Mouse (Mus musculus) urinary bladder, postnatal 10 days (tissue): ENCODE results near the gene Gpn3.
"Not testable (repeated sequence)": the region's sequence is repeated elsewhere in the genome, so short reads cannot be mapped to it uniquely, and the experiment has no call there.

Experiments
- DNase-seq: peaks from one replicate; pipeline ENCODE4 v3.0.0; 2022; ENCODE audit warnings: low spot score

Gene Gpn3

DNA sequence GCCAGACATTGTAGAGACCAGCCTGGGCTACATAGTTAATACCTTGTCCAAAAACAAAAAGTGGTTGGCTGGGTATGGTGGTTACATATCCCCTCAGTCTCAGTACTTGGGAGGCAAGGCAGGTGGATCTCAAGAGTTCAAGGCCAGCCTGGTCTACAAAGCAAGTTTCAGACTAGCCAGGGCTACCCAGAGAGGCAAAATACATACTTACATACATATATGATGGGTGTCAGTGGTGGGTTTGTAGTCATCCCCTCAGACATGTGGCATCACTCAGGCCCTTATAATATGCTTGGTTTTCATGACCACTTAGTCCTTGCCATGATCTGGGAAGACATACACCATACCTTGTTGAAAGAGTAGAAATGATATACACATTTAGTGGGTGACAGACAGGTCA is 19.0 kb downstream of the Gpn3 start:
- no peak for DNase-seq

DNA sequence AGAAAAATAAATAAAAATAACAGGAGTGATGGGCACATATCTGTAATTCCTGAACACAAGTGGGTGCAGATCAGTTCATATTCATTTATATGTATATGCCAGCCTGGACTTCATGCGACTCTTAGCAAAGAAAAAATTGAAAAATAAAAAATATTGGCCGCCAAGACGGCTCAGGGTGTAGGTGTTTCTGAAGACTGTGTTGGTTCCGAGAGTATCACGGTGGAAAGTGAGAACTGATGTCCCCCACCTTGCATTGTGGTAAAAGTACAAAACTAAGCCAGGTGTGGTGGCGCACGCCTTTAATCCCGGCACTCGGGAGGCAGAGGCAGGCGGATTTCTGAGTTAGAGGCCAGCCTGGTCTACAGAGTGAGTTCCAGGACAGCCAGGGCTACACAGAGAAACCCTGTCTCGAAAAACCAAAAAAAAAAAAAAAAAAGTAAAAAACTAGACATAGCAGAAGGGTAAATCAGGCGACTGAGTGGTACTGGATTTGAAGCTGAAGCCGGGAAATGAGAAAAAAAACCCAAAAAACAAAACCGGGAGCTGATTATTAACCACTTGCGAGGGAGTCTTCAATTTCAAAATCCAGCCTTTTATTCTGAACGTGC is 19.6 kb downstream of the Gpn3 start:
- DNase-seq: no peak

DNA sequence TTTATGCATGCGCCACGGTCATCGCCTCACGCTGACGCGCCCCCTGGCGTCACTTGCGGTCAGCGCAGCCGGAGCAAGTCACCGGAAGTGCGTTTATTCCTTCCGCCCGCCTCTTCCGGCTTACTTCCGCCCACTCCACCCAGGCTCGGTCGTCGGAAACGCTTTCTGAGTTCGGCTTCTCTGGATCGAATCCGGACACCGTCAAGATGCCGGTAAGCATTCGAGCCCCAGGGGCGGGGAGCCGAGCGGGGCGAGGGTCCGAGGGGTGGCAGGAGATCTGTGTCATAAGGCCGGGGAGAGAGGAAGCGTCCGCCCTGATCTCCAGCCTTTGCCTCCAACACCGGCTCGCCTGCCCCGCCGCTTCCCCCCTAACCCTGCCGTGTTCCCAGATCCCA is 20.1 kb downstream of the Gpn3 start, which contains the start of gene Arpc3:
Gene Arpc3, plus strand, starts transcription at position 93 of the 395 bp plus-strand sequence.
- peak; percentile 71 for DNase-seq

DNA sequence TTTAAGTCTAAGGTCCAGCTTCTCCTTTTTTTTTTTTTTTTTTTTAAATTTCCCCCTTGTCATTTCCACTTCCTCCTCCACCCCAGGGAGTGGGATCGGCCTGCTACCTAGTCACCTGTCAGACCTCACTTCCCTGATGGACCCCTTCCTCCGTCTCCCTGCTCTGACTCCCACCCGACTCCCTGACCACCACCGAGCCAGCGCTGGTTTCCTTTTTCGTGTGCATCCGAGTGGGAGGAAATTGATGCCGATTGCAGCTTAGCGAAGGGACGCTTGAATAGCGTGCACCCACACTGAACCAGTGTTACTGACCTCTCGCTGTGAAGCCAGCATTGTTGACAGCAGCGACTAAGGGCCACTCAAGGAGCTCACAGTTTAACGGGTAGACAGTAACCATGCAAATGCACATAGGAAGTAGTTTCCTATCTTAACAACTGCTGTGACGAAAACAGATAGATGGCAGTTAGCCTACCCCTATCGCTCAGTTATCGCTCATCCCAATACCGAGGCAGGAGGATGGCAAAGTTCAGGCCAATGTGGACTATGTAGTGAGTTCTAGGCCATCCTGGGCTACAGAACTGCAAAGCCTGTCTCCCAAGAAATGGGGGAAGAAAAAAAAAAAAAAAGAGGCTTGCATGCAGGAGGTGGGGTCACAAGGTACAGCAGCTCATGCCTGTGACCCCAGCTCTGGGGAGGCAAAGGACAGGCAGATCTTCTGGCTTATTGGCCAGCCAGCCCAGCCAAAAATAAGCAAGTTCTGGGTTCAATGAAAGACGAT is 20.7 kb downstream of the Gpn3 start:
- DNase-seq: no peak

DNA sequence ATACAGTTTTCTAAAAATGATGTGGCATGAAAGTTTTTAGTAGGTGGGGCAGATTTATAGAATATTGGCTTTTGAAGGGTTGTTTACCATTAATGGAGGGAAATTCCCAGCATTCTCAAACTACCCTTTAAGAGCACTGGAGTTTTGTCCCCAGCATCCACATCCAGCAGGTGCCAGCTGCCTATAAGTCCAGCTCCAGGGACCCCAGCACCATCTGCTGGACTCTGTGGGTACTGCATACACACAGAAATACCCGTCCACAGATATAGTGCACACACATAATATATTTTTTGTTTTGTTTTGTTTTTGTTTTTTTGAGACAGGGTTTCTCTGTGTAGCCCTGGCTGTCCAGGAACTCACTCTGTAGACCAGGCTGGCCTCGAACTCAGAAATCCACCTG is 22.2 kb downstream of the Gpn3 start:
- DNase-seq: no peak

DNA sequence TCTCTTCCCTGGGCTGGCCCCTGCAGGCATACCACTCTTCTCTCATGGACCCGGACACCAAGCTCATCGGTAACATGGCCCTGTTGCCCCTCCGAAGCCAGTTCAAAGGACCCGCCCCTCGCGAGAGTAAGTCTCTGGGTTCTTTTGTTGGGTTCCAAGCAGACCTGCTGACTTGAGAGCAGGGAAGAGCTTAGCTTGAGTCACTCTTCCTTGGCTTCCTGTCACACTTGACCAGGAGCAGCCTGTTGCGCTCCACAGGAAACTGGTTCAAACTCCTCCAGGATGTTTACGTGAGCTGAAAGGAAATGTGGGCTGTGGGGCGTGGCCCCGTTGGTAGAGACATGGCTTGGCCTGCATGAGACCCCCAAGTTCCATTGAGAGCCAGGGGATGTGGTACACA is 25.1 kb downstream of the Gpn3 start:
- DNase-seq: no peak

DNA sequence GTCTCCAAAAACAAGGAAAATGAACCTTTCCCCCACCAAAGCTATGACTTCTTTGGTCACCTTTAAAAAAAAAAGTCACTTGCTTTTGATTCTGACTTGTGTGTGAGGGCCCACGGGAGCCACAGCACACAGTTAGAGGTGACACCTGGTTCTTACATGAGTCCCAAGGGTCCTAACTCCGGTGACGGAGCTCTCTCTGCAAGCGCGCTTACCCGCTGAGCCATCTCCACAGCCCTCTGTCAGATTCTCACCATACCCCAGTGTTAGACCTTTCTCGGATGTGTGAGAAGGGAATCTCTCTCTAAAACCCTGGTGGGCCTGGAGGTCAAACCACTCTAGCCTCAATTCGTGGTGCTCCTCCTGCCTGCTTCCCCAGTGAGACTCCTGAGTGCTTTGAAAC is 25.8 kb downstream of the Gpn3 start:
- DNase-seq: no peak

DNA sequence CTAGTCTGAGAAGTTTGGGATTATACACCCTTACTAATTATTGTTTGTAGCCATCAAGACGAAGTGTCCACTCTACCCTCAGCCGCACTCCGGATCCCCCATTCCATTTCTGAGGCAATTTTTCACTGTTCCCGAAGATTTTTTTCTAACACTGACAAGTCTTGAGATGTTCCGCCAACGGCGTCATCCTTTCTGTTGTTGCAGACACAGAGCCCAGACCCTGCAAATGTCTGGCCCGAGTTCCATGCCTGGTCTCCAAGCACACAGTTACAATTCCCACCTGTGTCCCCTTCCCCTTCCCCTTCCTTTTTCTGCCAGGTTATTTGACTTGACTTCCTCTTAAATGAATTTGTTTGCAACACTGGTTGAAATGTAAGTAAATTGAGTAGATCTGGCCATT is 28.2 kb downstream of the Gpn3 start:
- DNase-seq: no peak

DNA sequence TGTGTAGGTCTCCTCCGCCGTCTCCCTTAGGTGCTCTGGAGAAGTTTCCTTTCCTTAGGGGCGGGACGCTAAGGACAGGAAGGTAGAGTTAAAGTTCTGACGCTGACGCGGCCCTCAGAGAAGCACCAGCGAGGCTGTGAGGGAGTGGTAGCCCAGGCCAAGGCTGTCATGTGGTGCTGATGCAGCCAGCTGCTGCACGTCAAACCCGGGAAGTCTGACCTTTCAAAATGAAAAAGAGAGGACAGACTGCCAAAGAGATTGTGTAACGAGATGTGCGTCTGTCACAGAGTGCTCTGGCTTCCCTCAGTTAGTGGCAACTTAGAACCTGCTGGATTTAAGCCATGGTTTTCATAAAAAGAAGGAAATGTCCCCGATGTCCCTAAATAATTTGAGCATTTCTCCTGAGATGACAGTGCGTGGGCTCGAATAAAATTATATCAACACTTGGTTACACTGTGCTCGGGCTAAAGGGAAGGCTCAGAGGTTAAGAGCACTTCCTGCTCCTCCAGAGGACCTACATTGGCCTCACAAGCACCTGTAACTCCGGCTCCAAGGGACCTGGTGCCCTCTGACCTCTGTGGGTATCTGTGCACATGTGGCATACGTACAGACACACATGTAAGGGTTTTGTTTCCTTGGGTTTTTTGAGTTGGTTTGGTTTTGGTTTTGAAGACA is 29.1 kb downstream of the Gpn3 start:
- DNase-seq: no peak

DNA sequence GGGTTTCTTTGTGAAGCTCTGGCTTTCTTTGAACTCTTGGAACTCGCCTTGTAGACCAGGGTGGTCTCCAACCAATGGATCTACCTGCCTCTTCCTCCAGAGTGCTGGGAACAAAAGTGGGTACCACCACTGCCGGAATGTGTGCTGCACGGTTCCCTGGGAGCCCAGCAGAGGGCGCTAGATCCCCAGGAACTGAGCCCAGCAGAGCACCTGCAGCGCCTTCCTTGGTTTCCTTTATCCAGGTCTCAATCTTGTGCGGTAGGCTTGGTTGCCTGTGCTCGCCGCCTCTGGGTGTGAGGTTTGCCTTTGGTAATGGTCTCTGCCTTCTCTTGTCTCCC is 29.6 kb downstream of the Gpn3 start:
- DNase-seq: peak; percentile 44

DNA sequence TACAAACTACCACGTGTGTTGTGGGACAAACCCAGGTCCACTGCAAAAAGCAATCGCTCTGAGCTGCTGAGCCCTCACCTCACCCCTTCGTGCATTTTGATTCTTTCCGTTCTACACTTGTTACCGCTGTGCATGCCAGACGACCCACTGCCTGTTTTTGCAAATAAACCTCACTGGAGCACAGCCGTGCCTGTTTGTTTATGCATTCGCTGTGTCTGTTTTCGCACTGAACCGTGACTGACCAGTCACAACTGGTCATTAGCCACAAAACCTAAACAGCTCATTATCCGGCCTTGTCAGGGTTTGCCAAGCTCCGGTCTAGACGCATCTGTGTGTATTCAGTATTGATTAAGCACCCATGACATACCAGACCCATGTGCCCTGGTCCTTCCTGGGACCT is 30.5 kb downstream of the Gpn3 start:
- no peak for DNase-seq

DNA sequence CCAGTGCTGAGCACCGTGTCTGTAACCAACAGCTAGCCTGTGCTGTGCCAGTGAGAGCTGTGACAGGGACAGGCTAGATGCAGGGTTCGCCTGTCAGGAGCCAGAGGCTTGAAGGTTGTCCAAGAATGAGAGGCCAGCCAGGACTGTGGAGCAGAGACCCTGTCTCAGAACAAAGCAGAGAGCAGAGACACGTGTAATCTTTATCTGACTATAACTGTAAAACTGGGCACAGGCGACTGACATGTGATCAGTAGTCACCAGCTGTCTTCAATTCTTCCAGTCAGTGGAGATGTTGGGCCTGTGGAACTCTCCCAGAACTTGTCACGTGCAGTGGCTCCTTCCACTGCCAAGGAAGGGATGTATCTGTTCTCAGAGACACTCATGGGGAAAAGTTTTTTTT is 31.1 kb downstream of the Gpn3 start:
- DNase-seq: no peak

DNA sequence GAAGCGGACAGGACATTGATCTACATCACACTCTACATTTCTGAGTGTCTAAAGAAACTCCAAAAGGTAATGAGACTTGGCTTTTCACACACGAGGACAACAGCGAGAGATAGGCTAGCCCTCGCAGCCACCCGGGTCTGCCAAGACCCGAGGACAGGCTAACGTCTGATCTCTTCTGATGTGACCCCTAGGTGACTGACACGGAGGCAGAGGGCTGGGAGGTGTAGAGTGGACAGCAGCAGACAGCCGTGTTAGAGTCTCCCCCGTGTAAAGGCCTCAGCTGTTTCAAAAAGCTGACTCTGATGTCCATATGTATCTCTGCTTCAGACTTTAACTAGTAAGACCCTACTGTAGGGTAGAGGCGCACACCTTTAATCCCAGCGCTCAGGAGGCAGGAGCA is 31.7 kb downstream of the Gpn3 start:
- DNase-seq: no peak

DNA sequence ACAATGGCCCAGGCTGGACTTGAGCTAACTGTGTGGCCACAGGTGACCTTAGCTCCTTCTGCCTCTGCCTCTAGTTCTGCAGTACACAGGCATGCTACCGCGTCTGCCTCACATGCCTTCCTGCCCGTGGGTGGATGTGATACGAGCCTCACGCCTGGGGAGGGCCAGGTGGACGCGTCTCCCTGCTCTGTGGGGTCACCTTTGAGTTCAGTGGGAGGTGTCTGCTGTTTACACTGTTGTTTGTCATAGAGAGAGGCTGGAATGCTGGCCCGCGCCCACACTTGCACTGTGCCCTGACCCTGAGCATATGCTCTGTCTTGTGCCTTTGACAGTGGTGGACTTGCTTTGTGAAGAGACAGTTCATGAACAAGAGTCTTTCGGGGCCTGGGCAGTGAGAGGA is 33.9 kb downstream of the Gpn3 start:
- no peak for DNase-seq

DNA sequence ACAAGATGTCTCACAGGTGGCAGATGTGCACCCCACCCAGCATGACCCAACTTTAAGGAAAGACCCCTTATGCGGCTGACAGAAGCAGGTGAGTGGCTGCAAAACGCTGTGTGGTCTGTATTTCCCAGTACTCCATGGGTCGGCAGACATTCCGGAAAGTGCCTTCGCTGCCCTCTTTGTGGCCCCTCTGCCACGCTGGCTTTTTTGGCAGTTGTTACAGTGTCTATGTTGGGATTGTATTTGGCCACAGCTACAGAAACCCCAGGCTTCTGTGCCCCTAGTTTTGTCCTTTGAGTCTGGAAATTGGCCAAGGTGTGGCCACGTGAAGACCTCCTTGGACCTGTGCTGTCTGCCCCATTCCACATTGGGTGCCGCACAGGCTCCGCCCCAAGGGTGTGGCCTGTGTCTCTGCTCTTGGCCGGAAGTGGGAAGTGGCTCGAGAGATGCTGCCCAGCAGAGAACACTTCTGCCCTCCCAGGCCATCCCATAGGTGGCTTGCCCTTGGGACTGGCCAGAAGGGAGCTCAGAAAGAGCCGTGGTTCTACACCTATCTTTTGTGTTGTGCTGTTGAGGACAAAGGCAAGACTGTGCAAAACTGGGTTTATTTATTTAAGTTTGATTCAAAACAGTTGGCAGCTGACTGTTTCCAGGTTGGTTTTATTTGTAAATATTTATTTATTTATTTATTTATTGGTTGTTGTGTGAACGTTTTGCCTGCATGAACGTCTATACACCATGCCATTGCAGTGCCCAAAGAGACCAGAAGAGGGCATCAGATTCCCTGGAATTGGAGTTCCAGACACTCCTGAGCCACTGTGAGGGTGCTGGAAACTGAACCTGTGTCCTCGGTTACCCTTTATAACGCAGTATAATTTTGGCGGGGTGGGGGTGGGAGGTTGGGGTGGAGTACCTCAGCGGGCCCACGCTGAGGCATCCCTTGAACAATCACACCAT is 38.3 kb downstream of the Gpn3 start:
- no peak for DNase-seq

DNA sequence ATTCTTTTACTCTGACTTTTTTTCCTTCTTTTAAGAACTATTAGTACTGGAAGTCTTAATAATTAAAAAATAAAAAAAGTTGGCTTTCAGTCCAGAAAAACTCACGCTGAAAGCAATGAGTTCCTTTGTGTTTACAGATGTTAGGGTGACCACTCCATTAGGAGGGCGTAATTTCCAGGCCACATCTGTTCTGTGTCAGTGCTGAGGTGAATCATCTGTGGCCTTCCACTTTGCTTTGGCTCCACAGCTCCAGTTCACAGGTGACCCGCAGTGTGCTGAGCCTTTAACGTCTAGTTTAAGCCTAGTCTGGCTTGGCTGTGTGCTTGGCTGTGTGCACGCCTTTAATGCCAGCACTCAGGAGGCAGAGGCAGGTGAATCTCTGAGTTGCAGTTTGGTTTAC is 40.2 kb downstream of the Gpn3 start:
- DNase-seq: no peak

DNA sequence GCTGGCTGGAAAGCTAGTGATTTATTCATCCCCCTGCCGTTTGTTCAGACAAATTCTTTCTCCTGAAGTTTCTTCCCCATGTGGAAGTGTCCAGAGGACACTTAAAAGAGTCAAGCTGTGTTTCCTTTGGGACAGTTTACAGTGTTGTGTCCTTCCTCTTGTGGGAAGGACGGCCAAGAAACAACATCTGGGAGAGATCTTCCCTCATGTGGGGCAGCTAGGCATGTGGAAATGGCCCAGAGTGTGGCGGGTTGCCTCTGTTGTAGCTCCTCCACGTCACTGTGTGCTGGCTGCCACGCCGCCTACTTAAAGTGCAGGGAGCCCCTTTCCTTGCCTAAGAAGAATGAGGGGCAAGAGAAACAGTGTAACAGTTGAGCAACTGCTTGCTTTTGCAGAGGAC is 41.1 kb downstream of the Gpn3 start:
- no peak for DNase-seq

DNA sequence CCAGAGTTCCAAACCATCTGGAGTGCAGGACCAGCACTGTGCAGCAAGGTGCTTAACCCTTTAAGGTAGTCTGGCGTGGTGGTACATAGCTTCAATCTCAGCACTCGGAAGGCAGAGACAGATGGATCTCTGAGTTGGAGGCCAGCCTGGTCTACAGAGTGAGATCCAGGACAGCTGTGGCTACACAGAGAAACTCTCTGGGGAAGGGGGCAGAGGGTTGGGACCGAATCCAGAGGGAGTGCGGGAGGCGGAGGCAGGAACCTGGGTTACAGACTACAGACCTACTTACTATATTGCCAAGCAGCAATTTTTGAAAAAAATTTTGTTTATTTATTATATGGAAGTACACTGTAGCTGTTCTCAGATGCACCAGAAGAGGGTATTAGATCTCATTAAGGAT is 42.7 kb downstream of the Gpn3 start:
- no peak for DNase-seq

DNA sequence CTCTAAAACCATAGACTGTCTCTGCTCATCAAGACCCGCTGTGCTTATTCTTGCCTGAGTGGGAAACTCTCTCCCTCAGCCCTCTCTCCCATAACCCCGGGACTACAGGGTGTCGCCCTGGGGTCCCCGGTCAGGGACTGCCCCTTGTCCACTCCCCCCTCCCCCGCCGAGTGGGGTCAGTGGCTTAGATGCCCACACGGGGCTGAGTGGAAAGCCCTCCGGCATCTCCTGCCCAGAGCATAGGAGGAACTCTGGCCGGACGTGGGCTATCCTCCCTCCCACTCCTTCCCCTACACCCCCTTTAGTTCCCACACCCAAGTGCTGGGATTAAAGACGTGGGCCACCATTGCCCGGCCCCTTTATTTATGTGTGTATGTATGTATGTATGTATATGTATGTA is 43.8 kb downstream of the Gpn3 start:
- DNase-seq: no peak

DNA sequence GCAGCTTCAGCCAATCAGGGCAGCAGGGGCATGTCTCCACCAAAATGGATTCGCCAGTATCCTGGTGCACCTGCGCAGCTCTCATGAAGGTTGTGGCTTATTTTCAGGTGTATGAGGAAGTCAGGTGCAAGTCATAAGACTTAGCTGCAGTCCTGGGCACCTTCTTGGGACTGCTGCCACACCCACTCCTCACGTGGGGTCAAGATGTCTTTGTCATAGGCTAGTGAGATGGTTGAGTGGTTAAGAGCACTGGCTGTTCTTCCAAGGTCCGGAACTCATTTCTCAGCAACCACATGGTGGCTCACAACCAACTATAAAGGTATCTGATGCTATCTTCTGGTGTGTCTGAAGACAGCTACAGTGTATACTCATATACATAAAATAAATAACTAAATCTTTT is 49.0 kb downstream of the Gpn3 start:
- not testable (repeated sequence) for DNase-seq

DNA sequence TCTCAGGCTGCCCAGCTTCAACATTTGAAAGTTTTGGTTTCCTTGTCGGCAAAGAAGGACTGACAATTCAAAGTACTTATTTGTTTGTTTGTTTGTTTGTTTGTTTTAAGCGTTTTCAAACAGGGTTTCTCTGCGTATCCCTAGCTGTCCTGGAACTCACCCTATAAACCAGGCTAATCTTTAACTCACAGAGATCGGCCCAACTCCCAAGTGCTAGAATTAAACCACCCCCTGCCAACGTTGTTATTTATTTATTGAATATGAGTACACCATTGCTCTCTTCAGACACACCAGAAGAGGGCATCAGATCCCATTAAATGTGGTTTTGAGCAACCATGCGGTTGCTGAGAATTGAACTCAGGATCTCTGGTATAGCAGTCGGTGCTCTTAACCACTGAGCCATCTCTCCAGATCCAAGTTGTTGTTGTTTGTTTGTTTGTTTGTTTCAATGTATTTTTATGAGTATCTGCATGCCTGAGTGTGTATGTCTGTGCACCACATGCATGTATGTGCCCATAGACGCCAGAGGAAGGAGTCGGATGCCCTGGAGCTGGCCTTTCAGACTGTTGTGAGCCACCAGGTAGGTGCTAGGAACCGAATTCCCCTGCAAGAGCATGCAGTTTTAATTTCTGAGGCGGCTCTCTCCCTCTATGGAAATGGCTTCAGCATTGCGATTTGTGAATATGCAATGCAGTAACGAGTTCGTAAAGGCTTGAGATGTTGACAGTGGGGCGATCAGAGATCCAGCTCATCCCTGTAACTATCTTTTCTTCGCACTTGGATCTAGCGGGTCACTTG is 49.8 kb downstream of the Gpn3 start, which contains the start of gene Anapc7:
Gene Anapc7, plus strand, starts transcription at position 423 of the 798 bp plus-strand sequence.
- no peak for DNase-seq
